Mouse (Mus musculus) skeletal muscle tissue, adult 2 months (tissue): ENCODE data around the gene Adcy6.
A peak's percentile ranks its signal among the peaks of the same experiment; 100 is the strongest.

Source experiments
- DNase-seq: peaks from one replicate; pipeline ENCODE4 v3.0.0-alpha.2; 2012; ENCODE audit warnings: low read depth, low spot score

Gene Adcy6

DNA sequence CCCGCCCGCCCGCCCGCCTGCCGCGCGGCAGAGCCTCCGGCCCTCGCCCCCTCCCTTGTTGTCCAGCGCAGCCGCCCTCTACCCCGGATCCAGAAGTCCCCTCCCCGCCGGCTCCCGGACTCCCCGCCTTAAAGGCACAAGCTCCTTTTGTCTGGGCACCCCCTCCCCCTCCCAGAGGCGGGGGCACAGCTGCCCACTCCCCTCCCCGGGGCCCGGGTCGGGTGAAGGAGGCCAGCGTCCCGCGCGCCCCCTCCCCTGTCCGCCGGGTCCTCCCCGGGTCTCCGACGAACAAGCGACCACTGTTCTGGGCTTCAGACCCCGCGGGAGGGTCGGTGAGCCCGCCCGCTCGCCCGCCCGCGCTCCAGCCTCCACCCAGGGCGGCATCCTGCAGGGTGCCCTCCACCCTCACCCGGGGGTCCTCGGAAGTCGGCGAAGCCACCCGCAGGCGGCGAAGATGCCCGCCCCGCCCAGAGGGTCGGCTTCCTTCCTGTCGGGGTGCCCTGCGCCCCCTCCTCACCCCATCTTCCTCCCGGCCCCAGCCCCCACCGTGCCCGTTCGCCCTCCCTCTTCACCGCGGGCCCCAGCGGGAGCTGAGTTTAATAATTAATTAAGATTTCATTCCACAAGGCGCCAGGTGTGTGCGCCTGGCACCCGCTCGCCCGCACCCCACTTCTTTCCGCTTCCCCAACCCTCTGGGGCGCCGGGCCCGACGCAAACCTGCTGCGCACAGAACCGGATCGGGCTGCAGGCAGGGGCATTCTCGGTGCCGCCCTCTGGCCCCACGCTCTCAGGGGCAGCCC is at the start of gene Adcy6:
TSS of gene Adcy6 (minus strand) at position 746 of the 800 bp plus-strand sequence.
- DNase-seq, result peak; percentile 59

GRCm38 (mm10) chr15:98656982-98657751 is 47.3 kb upstream of the Adcy6 start:
- no peak for DNase-seq

DNA sequence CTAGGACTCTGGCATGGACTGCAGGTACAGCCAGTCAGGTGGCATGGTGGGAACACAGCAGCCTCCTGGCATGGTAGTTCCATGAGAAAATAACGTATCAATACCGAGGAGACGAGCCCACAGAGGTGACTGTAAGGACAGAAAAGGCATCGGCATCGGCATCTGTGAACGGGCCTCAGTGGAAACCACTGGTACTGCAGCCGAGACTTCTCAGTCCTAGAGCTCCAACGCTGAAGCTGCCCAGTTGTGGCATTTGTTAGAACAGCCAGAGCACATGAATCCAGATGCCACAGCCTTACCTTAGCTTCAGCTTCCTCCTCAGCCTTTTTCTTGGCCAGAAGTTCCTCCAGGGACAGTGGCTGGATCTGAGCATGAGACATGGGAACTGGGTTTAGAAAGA is 42.3 kb upstream of the Adcy6 start:
- DNase-seq, result no peak

- no peak for DNase-seq
Observed at GRCm38 (mm10) chr15:98651431-98651830, 41.6 kb upstream of the Adcy6 start.

GRCm38 (mm10) chr15:98648071-98648470 is 38.2 kb upstream of the Adcy6 start:
- no peak for DNase-seq

DNA sequence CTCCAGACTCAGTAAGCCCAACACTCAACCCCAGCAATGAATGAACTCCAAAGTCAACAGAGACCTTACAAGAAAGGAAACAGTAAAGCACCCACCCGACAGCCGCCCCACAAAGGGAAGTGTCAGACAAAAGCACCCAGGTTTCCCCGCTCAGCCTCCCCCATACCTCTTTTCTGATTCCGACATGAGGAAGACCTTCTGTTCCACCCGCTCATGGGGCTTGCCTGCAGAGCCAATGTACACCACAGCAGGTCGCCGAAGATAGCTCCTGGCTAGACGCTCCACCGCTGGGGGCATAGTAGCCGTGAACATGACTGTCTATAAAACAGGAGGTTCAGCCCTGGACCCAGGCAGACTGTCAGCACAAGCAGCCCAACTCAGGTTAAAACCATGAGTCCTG is 37.4 kb upstream of the Adcy6 start:
- DNase-seq, result no peak

DNA sequence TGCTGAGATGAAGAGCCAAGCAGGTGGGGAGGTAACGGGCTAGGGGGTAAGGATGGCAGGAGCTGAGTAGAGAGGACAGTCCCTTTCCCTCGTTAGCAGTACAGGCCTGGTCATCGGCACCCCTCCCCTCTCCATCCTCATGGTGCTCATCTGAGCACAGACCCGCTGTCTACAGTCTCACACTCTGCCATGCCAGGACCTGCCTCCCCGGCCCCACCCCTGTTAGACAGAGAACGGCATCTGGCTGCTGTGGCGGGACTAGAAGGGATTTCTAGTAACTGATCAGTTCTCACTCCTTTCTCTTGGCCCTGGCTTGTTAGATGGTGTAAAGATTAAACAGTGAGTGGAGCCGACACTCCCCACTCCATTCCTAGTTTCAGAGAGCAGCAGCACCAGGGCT is 36.9 kb upstream of the Adcy6 start:
- no peak for DNase-seq

GRCm38 (mm10) chr15:98645057-98646026 is 35.5 kb upstream of the Adcy6 start:
- DNase-seq, result no peak

GRCm38 (mm10) chr15:98644406-98644805 is 34.5 kb upstream of the Adcy6 start:
- DNase-seq, result no peak

DNA sequence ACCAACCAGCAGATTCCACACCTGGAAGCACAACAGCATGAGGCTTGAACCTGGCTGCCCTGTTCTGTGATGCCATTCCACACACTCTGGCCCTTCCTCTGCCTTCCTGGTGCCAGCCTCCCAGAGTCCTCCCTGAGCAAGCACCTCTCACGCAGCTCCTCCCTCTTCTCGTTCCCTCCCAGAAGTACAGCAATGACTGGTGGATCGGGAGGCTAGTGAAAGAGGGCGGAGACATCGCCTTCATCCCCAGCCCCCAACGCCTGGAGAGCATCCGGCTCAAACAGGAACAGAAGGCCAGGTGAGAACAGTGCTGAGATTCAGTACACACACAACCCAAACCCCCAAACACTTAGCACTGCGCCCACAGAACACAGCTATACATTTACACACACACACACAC is 30.3 kb upstream of the Adcy6 start:
- no peak for DNase-seq

DNA sequence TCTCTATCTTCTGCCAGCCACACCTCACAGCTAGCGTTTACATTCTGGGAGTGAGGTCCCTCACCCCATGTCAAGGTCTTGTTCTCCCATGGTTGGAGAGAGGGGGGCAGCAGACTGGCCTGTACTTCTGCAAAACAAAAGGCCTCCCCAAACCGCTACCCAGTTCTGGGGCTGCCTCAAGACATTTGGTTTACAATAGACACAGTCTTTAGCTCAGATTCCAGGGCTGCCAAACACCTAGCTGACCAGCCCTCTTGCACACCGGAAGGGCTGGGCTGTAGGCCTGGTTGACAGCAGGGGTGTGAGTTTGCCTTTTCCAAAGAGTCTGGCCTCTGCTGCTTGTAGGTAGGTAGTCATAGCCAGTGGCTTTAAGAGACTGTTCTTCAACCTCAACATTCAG is 27.3 kb upstream of the Adcy6 start:
- DNase-seq, result no peak

GRCm38 (mm10) chr15:98636517-98636916 is 26.6 kb upstream of the Adcy6 start:
- DNase-seq, result no peak

DNA sequence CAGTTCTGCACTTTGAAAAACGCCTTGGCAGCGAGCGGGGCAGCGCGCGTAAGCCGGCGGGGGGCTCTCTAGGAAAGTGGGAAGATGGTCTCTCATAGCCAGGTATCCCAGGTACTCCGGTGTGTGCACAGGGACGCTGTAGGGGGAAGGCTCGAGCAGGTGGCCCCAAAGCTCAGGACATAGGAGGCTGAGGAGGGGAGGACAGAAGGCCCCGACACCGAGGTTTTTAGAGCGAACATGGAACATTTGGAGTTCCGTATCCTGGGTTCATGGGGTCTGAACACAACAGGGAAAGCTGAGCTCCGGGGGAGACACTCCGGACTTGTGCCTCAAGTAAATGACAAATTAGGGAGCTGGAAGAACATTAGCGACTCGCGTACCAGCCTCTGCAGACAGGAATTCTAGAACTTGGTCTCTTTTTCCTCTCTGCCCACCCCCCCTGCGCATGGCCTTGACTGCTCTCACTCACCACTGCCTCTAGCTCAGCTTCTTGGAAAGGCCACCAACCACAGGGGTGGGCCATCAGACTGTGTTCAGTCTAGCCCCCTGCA is 25.5 kb upstream of the Adcy6 start:
- DNase-seq, result no peak

DNA sequence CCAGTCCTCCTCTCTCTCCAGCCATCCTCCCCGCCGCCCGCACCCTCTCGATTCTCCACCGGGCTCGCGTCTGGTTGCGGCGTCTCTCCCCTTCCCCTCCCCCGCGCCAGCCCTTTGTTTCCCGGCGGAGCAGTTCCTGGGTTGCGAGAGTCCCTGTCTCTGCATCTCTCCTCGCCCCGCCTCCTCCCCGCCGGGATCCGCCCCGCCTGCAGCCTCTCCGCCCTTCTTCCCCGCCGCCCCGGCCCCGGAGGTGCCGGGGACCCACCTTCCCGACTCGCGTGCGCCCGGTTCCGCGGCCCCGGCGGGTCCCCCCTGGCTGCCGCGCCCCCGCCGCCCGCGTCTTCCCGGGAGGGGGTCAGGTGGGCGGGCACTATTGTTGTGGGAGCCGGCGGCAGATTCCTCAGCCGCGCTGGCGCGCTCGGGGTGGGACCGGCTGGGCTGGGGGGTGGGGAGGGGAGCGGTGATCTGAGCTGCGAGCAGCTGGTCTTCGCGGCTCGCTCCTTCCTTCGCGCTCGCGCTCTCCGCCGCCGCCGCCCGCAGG is 24.7 kb upstream of the Adcy6 start:
- no peak for DNase-seq

DNA sequence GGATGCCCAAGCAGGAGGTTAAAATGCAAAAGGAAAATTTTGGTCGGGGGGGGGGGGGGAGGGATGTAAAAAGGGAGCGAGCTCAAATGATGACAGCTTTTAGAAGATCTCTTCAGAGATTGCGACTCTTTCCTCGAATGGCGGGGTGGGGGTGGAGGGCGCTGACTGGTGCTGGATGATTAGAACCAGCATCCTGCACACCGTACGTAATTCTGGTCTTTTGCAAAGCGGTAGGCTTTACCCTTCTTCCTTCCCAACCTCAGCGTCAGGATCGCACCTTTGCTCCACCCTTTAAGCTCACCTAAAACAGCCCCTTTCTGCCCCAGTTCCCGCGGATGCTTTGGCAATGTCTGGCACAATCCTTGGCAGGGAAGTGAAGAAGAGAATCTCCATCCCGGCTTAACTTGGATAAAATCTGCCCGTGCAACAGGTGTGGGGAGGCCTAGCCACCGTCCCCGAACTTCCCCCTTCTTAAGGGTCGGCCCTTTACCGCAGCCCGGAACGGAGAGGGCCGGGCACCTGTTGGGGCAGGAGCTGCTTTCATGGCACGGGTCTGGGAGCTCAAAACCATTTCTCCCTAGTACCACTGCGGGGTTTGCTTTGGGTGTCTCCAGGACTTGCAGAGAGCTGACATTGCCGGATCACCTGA is 24.1 kb upstream of the Adcy6 start:
- DNase-seq, result no peak

DNA sequence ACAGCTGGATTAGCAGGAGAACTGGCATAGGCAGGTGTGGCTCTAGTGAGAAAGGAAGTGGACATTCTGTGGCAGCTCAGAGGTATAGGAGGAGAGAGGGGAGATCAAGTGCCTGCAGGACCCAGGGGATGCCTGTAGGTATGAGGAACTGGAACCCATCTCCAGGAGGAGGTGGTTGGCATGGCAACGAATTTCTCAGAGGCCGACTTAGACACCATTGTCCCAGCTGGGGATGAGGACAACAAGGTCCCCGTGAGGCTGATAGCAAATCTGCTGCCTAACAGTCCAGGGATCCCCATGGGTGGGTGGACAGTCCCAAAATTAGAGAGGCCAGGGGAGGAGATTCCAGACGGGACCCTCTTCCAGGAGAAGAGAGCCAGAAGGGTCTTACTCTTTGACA is 23.0 kb upstream of the Adcy6 start:
- DNase-seq, result no peak

DNA sequence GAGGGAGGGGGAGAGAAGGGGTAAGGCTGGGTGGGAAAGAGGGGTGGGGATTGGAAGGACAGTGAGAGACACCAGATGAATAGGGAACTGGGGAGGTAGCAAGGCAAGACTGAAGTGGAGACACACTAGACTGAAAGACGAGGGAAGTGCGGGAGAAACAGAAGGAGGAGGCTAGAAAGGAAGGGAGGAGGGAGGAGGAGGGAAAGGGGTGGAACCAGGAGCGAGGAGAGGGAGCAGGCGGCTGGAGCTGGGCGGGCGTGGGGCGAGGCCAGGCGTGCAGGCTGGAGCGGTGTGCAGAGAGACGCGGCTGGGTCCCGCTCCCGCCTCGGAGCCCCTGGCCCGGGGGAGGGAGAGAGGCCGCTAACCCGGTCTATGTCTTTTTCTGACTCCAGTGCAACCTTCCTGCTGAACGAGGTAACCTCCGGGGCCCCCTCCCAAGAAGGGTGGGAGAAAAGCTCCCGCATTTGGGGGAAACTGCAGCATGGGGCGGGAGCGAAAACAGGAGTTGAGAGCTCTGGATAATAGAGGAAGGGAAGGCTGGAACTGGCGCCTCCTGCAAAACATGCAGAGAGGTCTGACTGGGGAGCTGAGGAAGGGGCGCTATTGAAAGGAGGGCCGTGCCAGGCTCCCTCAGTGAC is 22.4 kb upstream of the Adcy6 start:
- DNase-seq, result no peak

- DNase-seq, result peak; percentile 70
Observed at GRCm38 (mm10) chr15:98631493-98631892, 21.6 kb upstream of the Adcy6 start.

DNA sequence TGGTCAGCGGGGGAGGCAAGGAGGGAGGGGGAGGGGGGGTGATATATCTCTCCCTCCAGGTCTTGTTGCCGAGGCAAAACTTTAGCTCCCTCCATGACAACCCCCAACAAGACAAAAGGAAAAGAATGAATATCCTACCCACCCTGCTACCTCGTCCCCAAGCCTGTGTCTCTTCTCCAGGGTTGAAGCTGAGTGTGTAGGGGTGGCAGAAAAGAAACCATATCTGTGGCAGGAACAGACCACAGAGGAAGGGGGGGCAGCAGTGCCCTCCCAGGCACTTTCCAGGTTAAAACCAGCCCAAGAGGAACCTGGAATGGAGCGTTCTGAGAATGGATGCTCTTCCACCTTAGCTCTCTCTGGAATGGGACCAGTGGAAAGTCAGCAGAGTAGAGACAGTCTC is 20.7 kb upstream of the Adcy6 start, which contains the start of gene Cacnb3:
TSS of gene Cacnb3 (plus strand) at position 301 of the 400 bp plus-strand sequence.
- no peak for DNase-seq

- DNase-seq, result peak; percentile 64
Observed at GRCm38 (mm10) chr15:98629464-98629863, 19.6 kb upstream of the Adcy6 start.
